Mouse (Mus musculus) G1E-ER4 (cell line): Measurements from ENCODE around the gene Nfib. TPM values are rescaled to one million over a fixed set of nuclear protein-coding genes. Genes with fewer than 3 reads are reported as not detected.

ENCODE experiments used
- GATA1 ChIP-seq: IDR thresholded peaks from one replicate; pipeline ENCODE4 v1.8.0; 2012; ENCODE audit warnings: low read length, inconsistent platforms
- polyA plus RNA-seq: library from polyadenylated mRNA; stranded (reverse); fragments of >175 nt; gene quantifications from 2 replicates; pipeline ENCODE4 v1.2.3, GENCODE M21; 2012

The Nfib gene
- polyA plus RNA-seq, 1 experiment = not detected

GRCm38 (mm10) chr4:82325409-82326139, 380.0 kb downstream of the Nfib start:
- no peak for TF ChIP-seq GATA1

- TF ChIP-seq GATA1 = no peak
Observed at GRCm38 (mm10) chr4:82324977-82325376, 380.6 kb downstream of the Nfib start.

- TF ChIP-seq GATA1 = no peak
Observed at GRCm38 (mm10) chr4:82321008-82321407, 384.5 kb downstream of the Nfib start.

- TF ChIP-seq GATA1 = no peak
Observed at GRCm38 (mm10) chr4:82319388-82319787, 386.2 kb downstream of the Nfib start.

- TF ChIP-seq GATA1 = no peak
Observed at GRCm38 (mm10) chr4:82316168-82316567, 389.4 kb downstream of the Nfib start.

GRCm38 (mm10) chr4:82315710-82316109, 389.8 kb downstream of the Nfib start:
- no peak for TF ChIP-seq GATA1

- TF ChIP-seq GATA1 = no peak
Observed at GRCm38 (mm10) chr4:82310924-82311734, 394.4 kb downstream of the Nfib start.

GRCm38 (mm10) chr4:82306045-82306444, 399.5 kb downstream of the Nfib start:
- no peak for TF ChIP-seq GATA1

- no peak for TF ChIP-seq GATA1
Observed at GRCm38 (mm10) chr4:82304148-82304871, 401.2 kb downstream of the Nfib start.

GRCm38 (mm10) chr4:82303362-82303900, 402.1 kb downstream of the Nfib start:
- TF ChIP-seq GATA1 = no peak

- TF ChIP-seq GATA1 = no peak
Observed at GRCm38 (mm10) chr4:82302901-82303300, 402.6 kb downstream of the Nfib start.

- TF ChIP-seq GATA1 = no peak
Observed at GRCm38 (mm10) chr4:82298606-82299005, 406.9 kb downstream of the Nfib start.

- TF ChIP-seq GATA1 = no peak
Observed at GRCm38 (mm10) chr4:82297562-82297961, 408.0 kb downstream of the Nfib start.

GRCm38 (mm10) chr4:82294066-82294465, 411.5 kb downstream of the Nfib start:
- TF ChIP-seq GATA1 = no peak

- TF ChIP-seq GATA1 = no peak
Observed at GRCm38 (mm10) chr4:82291174-82291847, 414.2 kb downstream of the Nfib start.
